Mouse (Mus musculus) olfactory bulb, adult 2 months (tissue): ENCODE results near the gene Sgf29. TPM values are rescaled to one million over a fixed set of nuclear protein-coding genes. Genes with fewer than 3 reads are reported as not detected.

Source experiments
- H3K27ac ChIP-seq: fragments of 200-500 bp; 2 replicates; pipeline ENCODE4 v1.5.1; 2012; ENCODE audit warnings: low read depth, low read length; ENCODE audit not compliant: insufficient read depth
- H3K4me1 ChIP-seq: fragments of 200-500 bp; 2 replicates; pipeline ENCODE4 v1.6.1; 2012; ENCODE audit warnings: low read length; ENCODE audit not compliant: control insufficient read depth, insufficient read depth
- H3K4me3 ChIP-seq: fragments of 200-500 bp; 2 replicates; pipeline ENCODE4 v1.5.1; 2012; ENCODE audit warnings: mild to moderate bottlenecking, low read depth, low read length, moderate library complexity; ENCODE audit not compliant: insufficient read depth
- CTCF ChIP-seq: fragments of 200-500 bp; IDR thresholded peaks from 2 replicates; pipeline ENCODE4 v1.5.1; 2012; ENCODE audit warnings: low read depth, mild to moderate bottlenecking, low read length, moderate library complexity; ENCODE audit not compliant: insufficient read depth
- POLR2A ChIP-seq: fragments of 200-500 bp; IDR thresholded peaks from 2 replicates; pipeline ENCODE4 v1.6.1; 2012; ENCODE audit warnings: mild to moderate bottlenecking, low read depth, low read length, moderate library complexity; ENCODE audit not compliant: insufficient read depth
- WGBS: fragments of 180-500 bp; shearing (Covaris S2); methylation state at CpG from one replicate; pipeline ENCODE4 v1.1.7; 2018; 5-methylcytosine and 5-hydroxymethylcytosine counted together
- polyA plus RNA-seq: library from polyadenylated mRNA; stranded (reverse); fragments of >200 nt; gene quantifications from 2 replicates; pipeline ENCODE4 v1.2.4, GENCODE M21; 2012; ENCODE audit warnings: low replicate concordance; ENCODE audit not compliant: missing spikeins, insufficient read depth, insufficient read length

Sgf29 gene
- polyA plus RNA-seq, 1 experiment: not detected

GRCm38 (mm10) chr7:126653991-126654390 is 4.9 kb downstream of the Sgf29 start:
- no peak for TF ChIP-seq CTCF
- no peak overlapping the region for H3K27ac ChIP-seq
- no peaks in the 10 kb centered on the region for H3K4me1 ChIP-seq
- 92% methylated on average over 2 of the region's 2 CpGs for WGBS
- no peak overlapping the region for H3K4me3 ChIP-seq

- no peak for TF ChIP-seq CTCF
- no peak for TF ChIP-seq POLR2A
- Histone ChIP-seq H3K4me1 (no peaks in the 10 kb centered on the region), H3K4me3 (no peak overlapping the region), H3K27ac (no peak overlapping the region)
- 96% methylated on average over 3 of the region's 3 CpGs for WGBS
These were observed 6.6 kb downstream of the Sgf29 start for GRCm38 (mm10) chr7:126655695-126656094.

GRCm38 (mm10) chr7:126657522-126657921 is 8.4 kb downstream of the Sgf29 start:
- no peaks in the 10 kb centered on the region for H3K4me1 ChIP-seq
- H3K4me3 ChIP-seq: no peak overlapping the region
- WGBS: 50% methylated on average over 1 of the region's 1 CpGs
- no peak for TF ChIP-seq CTCF
- TF ChIP-seq POLR2A: no peak
- no peak overlapping the region for H3K27ac ChIP-seq

- TF ChIP-seq POLR2A: no peak
- TF ChIP-seq CTCF: no peak
- H3K27ac ChIP-seq: no peak overlapping the region
- H3K4me3 ChIP-seq: no peak overlapping the region
- H3K4me1 ChIP-seq: no peaks in the 10 kb centered on the region
- WGBS: 94% methylated on average over 3 of the region's 3 CpGs
These were observed 10.7 kb downstream of the Sgf29 start for GRCm38 (mm10) chr7:126659771-126660170.

GRCm38 (mm10) chr7:126663646-126664045 is 14.5 kb downstream of the Sgf29 start:
- H3K4me1 ChIP-seq: no peaks in the 10 kb centered on the region
- WGBS: 79% methylated on average over 8 of the region's 8 CpGs
- TF ChIP-seq POLR2A (no peak), CTCF (no peak)
- no peak overlapping the region for H3K27ac ChIP-seq
- H3K4me3 ChIP-seq: no peak overlapping the region

GRCm38 (mm10) chr7:126665269-126665668 is 16.2 kb downstream of the Sgf29 start:
- H3K4me1 ChIP-seq: no peaks in the 10 kb centered on the region
- 93% methylated on average over 3 of the region's 3 CpGs for WGBS
- TF ChIP-seq CTCF (no peak), POLR2A (no peak)
- no peak overlapping the region for H3K27ac ChIP-seq
- H3K4me3 ChIP-seq: no peak overlapping the region

GRCm38 (mm10) chr7:126667495-126668090 is 18.5 kb downstream of the Sgf29 start:
- Histone ChIP-seq H3K4me3 (no peak overlapping the region), H3K4me1 (no peaks in the 10 kb centered on the region), H3K27ac (no peak overlapping the region)
- 80% methylated on average over 9 of the region's 9 CpGs for WGBS
- no peak for TF ChIP-seq CTCF
- TF ChIP-seq POLR2A: no peak

GRCm38 (mm10) chr7:126668452-126668851 is 19.3 kb downstream of the Sgf29 start:
- WGBS: 71% methylated on average over 5 of the region's 5 CpGs
- Histone ChIP-seq H3K4me3 (no peak overlapping the region), H3K27ac (no peak overlapping the region), H3K4me1 (no peaks in the 10 kb centered on the region)
- TF ChIP-seq CTCF: no peak
- no peak for TF ChIP-seq POLR2A

GRCm38 (mm10) chr7:126670152-126670551 is 21.0 kb downstream of the Sgf29 start:
- H3K27ac ChIP-seq: no peak overlapping the region
- TF ChIP-seq CTCF (no peak), POLR2A (no peak)
- 89% methylated on average over 3 of the region's 3 CpGs for WGBS
- no peak overlapping the region for H3K4me3 ChIP-seq
- H3K4me1 ChIP-seq: no peaks in the 10 kb centered on the region

GRCm38 (mm10) chr7:126672111-126672510 is 23.0 kb downstream of the Sgf29 start:
- Histone ChIP-seq H3K4me1 (peaks cover 5% of the 10 kb centered on the region; the same call in 1 of the 2 replicates), H3K4me3 (no peak overlapping the region), H3K27ac (no peak overlapping the region)
- 93% methylated on average over 9 of the region's 9 CpGs for WGBS
- no peak for TF ChIP-seq POLR2A
- no peak for TF ChIP-seq CTCF
